Mouse (Mus musculus) limb, embryonic 12.5 days (tissue): Measurements from ENCODE around the gene Dcaf15. TPM values are rescaled to one million over a fixed set of nuclear protein-coding genes. Genes with fewer than 3 reads are reported as not detected.

Experiments used
- microRNA counts: library from miRNA; unstranded; fragments of <30 nt; microRNA quantifications from one replicate; lab custom pipeline; 2017
- microRNA-seq: library from miRNA; unstranded; fragments of <30 nt; microRNA quantifications from one replicate; pipeline ENCODE4, GENCODE M21; 2017
- polyA plus RNA-seq: library from polyadenylated mRNA; unstranded; fragments of >200 nt; fragmentation: Nextera tagmentation; extraction: Ambion mirVana; gene quantifications from 2 replicates; pipeline ENCODE4 v1.2.1, GENCODE M21; 2016

The Dcaf15 gene
- polyA plus RNA-seq, 1 experiment from 2014 or later: 17.0 TPM

MicroRNAs encoded within 50 kb of the gene (microRNA counts, 519-probe panel; counts per million panel counts)
- microRNA mmu-miR-709 (lab: Ali Mortazavi, UCI): not detected

Small RNA genes lying within 50 kb of the gene (microRNA-seq; reads per million reads assigned to microRNA genes)
- gene Mir709: not detected

Other genes with a start within 250 kb of the Dcaf15 start
- 28.2 and 32.7 TPM in 2 replicates for gene Adgrl1, start 204.7 kb downstream of the Dcaf15 start, polyA plus RNA-seq
- 0.40 and 0.63 TPM in 2 replicates for gene Gm10644, start 149.6 kb downstream of the Dcaf15 start, polyA plus RNA-seq
- 52.2 and 54.3 TPM in 2 replicates for gene Asf1b, start 149.3 kb downstream of the Dcaf15 start, polyA plus RNA-seq
- 186 and 196 TPM in 2 replicates for gene Prkaca, start 131.8 kb downstream of the Dcaf15 start, polyA plus RNA-seq
- 13.0 and 14.4 TPM in 2 replicates for gene Samd1, start 107.1 kb downstream of the Dcaf15 start, polyA plus RNA-seq
- 0.73 and 1.6 TPM in 2 replicates for gene 1700067K01Rik, start 103.3 kb downstream of the Dcaf15 start, polyA plus RNA-seq
- 0.64 TPM in 1 of 2 replicates, not detected in the other for gene 2210011C24Rik, start 92.6 kb downstream of the Dcaf15 start, polyA plus RNA-seq
- 4.7 and 6.7 TPM in 2 replicates for gene Palm3, start 83.3 kb downstream of the Dcaf15 start, polyA plus RNA-seq
- gene Il27ra, start 62.2 kb downstream of the Dcaf15 start, polyA plus RNA-seq: 0.61 and 0.68 TPM in 2 replicates
- gene Rln3, start 59.8 kb downstream of the Dcaf15 start, polyA plus RNA-seq: not detected in 2 replicates
- 1.5 and 1.9 TPM in 2 replicates for gene Gm10643, start 39.6 kb downstream of the Dcaf15 start, polyA plus RNA-seq
- gene Rfx1, start 37.9 kb downstream of the Dcaf15 start, polyA plus RNA-seq: 10.1 and 11.1 TPM in 2 replicates
- 0.83 and 1.1 TPM in 2 replicates for gene Podnl1, start 21.2 kb upstream of the Dcaf15 start, polyA plus RNA-seq
- 26.2 and 28.7 TPM in 2 replicates for gene Cc2d1a, start 43.2 kb upstream of the Dcaf15 start, polyA plus RNA-seq
- gene 4930432K21Rik, start 43.3 kb upstream of the Dcaf15 start, polyA plus RNA-seq: 1.6 TPM in 2 replicates
- gene Nanos3, start 80.4 kb upstream of the Dcaf15 start, polyA plus RNA-seq: 3.3 and 5.5 TPM in 2 replicates
- 33.1 and 34.3 TPM in 2 replicates for gene Zswim4, start 132.3 kb upstream of the Dcaf15 start, polyA plus RNA-seq
- 338 and 352 TPM in 2 replicates for gene D8Ertd738e, start 145.0 kb upstream of the Dcaf15 start, polyA plus RNA-seq
- gene Mri1, start 152.6 kb upstream of the Dcaf15 start, polyA plus RNA-seq: 78.4 and 80.1 TPM in 2 replicates
- gene Ccdc130, start 165.6 kb upstream of the Dcaf15 start, polyA plus RNA-seq: 19.0 and 20.3 TPM in 2 replicates